Comparison of ENCODE assay signal across 9 mouse cellular contexts in genomic region chr8:112411213-112411612, GRCm38 (mm10).
DNase-seq lines count a peak whose midpoint lies in the region; ATAC-seq lines count a peak whose summit lies in the region.
"Had no signal": no experiment of that assay in that cellular context is flagged by ENCODE, and none has a peak within 500 bp of the region (broad histone marks: within the 10 kb centered on the region; RNA-seq: fewer than 3 reads in every experiment).

No protein-coding gene starts in this region.

- no peaks in the 10 kb centered on the region for H3K4me1 ChIP-seq in hindbrain, embryonic 11.5 days (replicated peaks; ENCODE audit: control insufficient read depth, insufficient read depth, low read length)
- no peaks in the 10 kb centered on the region for H3K4me1 ChIP-seq in hindbrain, embryonic 13.5 days (replicated peaks)
- H3K4me1 ChIP-seq: embryonic facial prominence, embryonic 15.5 days had no signal

- H3K9ac ChIP-seq in hindbrain, embryonic 11.5 days (ENCODE audit: low read depth, low read length), result no peak overlapping the region
- H3K9ac ChIP-seq in hindbrain, embryonic 13.5 days, result no peak overlapping the region
- H3K9ac ChIP-seq: embryonic facial prominence, embryonic 15.5 days had no signal

- 28% methylated on average over 6 of the region's 6 CpGs for WGBS in hindbrain, embryonic 11.5 days
- 21% methylated on average over 6 of the region's 6 CpGs for WGBS in hindbrain, embryonic 13.5 days

- H3K9me3 ChIP-seq in hindbrain, embryonic 11.5 days (ENCODE audit: control insufficient read depth, low read length), result no peaks in the 10 kb centered on the region
- no peaks in the 10 kb centered on the region for H3K9me3 ChIP-seq in hindbrain, embryonic 13.5 days
- H3K9me3 ChIP-seq: embryonic facial prominence, embryonic 15.5 days had no signal

- no peak overlapping the region for H3K4me2 ChIP-seq in hindbrain, embryonic 11.5 days (replicated peaks; ENCODE audit: low read depth, low read length)
- H3K4me2 ChIP-seq in hindbrain, embryonic 13.5 days, result no peak overlapping the region
- H3K4me2 ChIP-seq: embryonic facial prominence, embryonic 15.5 days had no signal

- DNase-seq in hindbrain, embryonic 11.5 days (ENCODE audit: low spot score), result peak; percentile 71
- peak; percentile 29 for DNase-seq in thymus, postnatal 4 days
- no peak for DNase-seq in thymus, postnatal 0 days (ENCODE audit: low spot score)
- peak; percentile 12 for DNase-seq in c-Kit-positive CD71-positive TER-119-positive erythroid progenitor cells, embryonic 14.5 days (ENCODE audit: low spot score)
- DNase-seq in induced T-regulatory cell, adult 2 months (ENCODE audit: low read depth), result peak; percentile 4
- no peak for DNase-seq in natural killer cell, adult 2 months (ENCODE audit: low spot score in 2 of 2)

- no peak overlapping the region for H3K4me3 ChIP-seq in hindbrain, embryonic 11.5 days (ENCODE audit: low read depth, low read length)
- no peak overlapping the region for H3K4me3 ChIP-seq in hindbrain, embryonic 13.5 days
- H3K4me3 ChIP-seq: embryonic facial prominence, embryonic 15.5 days had no signal

- H3K27ac ChIP-seq in hindbrain, embryonic 11.5 days (ENCODE audit: low read depth, low read length), result no peak overlapping the region
- H3K27ac ChIP-seq in hindbrain, embryonic 13.5 days, result no peak overlapping the region
- H3K27ac ChIP-seq: embryonic facial prominence, embryonic 15.5 days had no signal

- H3K36me3 ChIP-seq in hindbrain, embryonic 11.5 days (ENCODE audit: control insufficient read depth, insufficient read depth, low read length), result no peaks in the 10 kb centered on the region
- no peaks in the 10 kb centered on the region for H3K36me3 ChIP-seq in hindbrain, embryonic 13.5 days
- H3K36me3 ChIP-seq: embryonic facial prominence, embryonic 15.5 days had no signal

- no peak for ATAC-seq in hindbrain, embryonic 11.5 days (ENCODE audit: low FRiP score)
- ATAC-seq in hindbrain, embryonic 13.5 days (ENCODE audit: low FRiP score), result no peak
- peak; percentile 61; the same call in 1 of the 2 replicates for ATAC-seq in megakaryocyte-erythroid progenitor cell, adult 5-6 weeks (replicated peaks; ENCODE audit: low FRiP score, low TSS enrichment, poor library complexity, severe bottlenecking)

- no peaks in the 10 kb centered on the region for H3K27me3 ChIP-seq in hindbrain, embryonic 11.5 days (ENCODE audit: control insufficient read depth, insufficient read depth, low read length)
- H3K27me3 ChIP-seq in hindbrain, embryonic 13.5 days, result no peaks in the 10 kb centered on the region
- H3K27me3 ChIP-seq: embryonic facial prominence, embryonic 15.5 days had no signal

Comparison
In these comparisons a context has a peak if more than half of its experiments do, and no peak if none do; other contexts are left out.
1. DNase-seq: peak in hindbrain, embryonic 11.5 days (single experiment), thymus, postnatal 4 days (single experiment), c-Kit-positive CD71-positive TER-119-positive erythroid progenitor cells, embryonic 14.5 days (single experiment) and induced T-regulatory cell, adult 2 months (single experiment); none in thymus, postnatal 0 days (single experiment) and natural killer cell, adult 2 months (0 of 2).